Mouse (Mus musculus) midbrain, embryonic 15.5 days (tissue): ENCODE measurements at regions not wholly inside any gene's neighbourhood (a gene's known extent, or its start where the extent isn't known, plus 50 kb on each side); places are given as distances from the start of the nearest gene placed in this dataset.
A peak's percentile ranks its signal among the peaks of the same experiment; 100 is the strongest.

ENCODE experiments used
- ATAC-seq: fragments of 200-750 bp; cut with Nextera tagmentation; replicated peaks from 2 replicates; pipeline ENCODE4 v1.8.0; 2017; ENCODE audit warnings: moderate TSS enrichment
- H3K27ac ChIP-seq: fragments of 300-500 bp; sonication (generic); 2 replicates; pipeline ENCODE4 v1.5.1; 2015; ENCODE audit warnings: mild to moderate bottlenecking, inconsistent platforms
- H3K27me3 ChIP-seq: fragments of 300-500 bp; sonication (generic); replicated peaks from 2 replicates; pipeline ENCODE4 v1.6.1; 2015; ENCODE audit warnings: inconsistent platforms
- H3K36me3 ChIP-seq: fragments of 300-500 bp; sonication (generic); replicated peaks from 2 replicates; pipeline ENCODE4 v1.6.1; 2015; ENCODE audit warnings: inconsistent platforms
- H3K4me1 ChIP-seq: fragments of 300-500 bp; sonication (generic); 2 replicates; pipeline ENCODE4 v1.6.1; 2015; ENCODE audit warnings: inconsistent platforms
- H3K4me2 ChIP-seq: fragments of 300-500 bp; sonication (generic); 2 replicates; pipeline ENCODE4 v1.6.1; 2015; ENCODE audit warnings: inconsistent platforms, mild to moderate bottlenecking, moderate library complexity
- H3K4me3 ChIP-seq: fragments of 300-500 bp; sonication (generic); 2 replicates; pipeline ENCODE4 v1.5.1; 2015; ENCODE audit warnings: mild to moderate bottlenecking, inconsistent platforms
- H3K9ac ChIP-seq: fragments of 300-500 bp; sonication (generic); 2 replicates; pipeline ENCODE4 v1.6.1; 2015; ENCODE audit warnings: mild to moderate bottlenecking, inconsistent platforms
- H3K9me3 ChIP-seq: fragments of 300-500 bp; sonication (generic); 2 replicates; pipeline ENCODE4 v1.6.1; 2016; ENCODE audit warnings: inconsistent platforms
- WGBS: fragments of 180-500 bp; shearing (Covaris S2); methylation state at CpG from one replicate; pipeline ENCODE4 v1.1.7; 2015; ENCODE audit warnings: mixed read lengths; 5-methylcytosine and 5-hydroxymethylcytosine counted together

DNA sequence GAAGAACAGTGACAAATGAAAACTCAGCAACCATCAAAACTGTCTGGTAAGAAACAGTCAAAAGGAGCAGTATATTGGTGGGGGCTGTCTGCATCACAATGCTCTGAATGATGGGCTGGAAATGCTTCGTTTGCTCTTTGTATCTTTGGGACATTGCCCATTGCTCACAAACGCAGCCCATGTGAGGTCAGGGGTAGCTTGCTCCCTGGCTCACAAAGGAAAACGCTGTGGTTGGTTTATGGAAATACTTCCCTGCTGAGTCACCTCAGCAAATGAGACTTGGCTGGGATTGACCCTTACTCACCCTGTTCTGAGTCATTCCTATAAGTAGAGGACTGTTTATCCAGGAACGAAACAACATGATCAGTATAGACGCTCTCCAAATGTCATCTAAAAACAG, 264.0 kb upstream of the Cdyl start:
- Histone ChIP-seq H3K4me3 (no peak overlapping the region), H3K9me3 (no peaks in the 10 kb centered on the region), H3K4me1 (no peaks in the 10 kb centered on the region), H3K9ac (no peak overlapping the region), H3K27me3 (no peaks in the 10 kb centered on the region), H3K27ac (no peak overlapping the region), H3K4me2 (no peak overlapping the region), H3K36me3 (no peaks in the 10 kb centered on the region)
- 42% methylated on average over 5 of the region's 5 CpGs for WGBS
- no peak for ATAC-seq

DNA sequence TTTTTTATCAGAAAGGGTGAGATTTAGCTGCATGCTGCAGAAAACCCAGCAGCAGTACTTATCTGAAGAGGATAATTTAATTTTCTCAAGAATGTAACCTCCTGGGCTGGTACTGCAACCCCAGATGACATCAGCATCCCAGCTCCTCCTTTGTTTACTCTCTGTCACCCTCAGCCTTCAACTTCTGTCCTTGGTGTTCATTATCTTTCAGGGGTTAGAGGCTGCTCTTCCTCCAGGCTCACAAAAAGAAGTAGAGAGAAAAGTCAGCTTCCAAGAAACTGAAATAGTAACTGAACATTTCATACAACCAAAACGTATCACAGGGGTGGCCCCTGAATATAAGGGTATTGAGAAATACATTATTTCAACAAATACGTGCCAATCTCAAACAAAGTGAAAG, 262.5 kb upstream of the Cdyl start:
- H3K9me3 ChIP-seq = no peaks in the 10 kb centered on the region

DNA sequence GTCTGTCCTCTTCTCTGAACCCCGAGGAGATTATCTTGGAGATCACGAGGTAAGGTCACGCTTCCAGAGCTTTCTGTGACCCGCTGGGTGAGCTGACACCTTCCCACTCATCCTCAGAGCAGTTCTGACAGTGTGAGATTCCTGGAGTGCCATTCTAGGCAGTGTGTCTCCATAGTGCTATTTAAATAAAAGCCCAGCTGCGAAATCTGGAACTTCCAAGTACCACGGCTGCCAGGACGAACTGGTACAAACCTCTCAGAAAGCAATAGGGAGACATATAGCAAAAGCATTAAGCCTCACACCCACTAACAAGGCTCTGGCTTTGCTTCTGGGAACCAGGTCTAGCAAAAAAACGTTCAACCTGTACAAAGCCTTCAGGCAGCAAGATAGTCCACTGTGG, 261.4 kb upstream of the Cdyl start:
- Histone ChIP-seq H3K9me3 (no peaks in the 10 kb centered on the region), H3K27ac (no peak overlapping the region), H3K36me3 (no peaks in the 10 kb centered on the region), H3K9ac (no peak overlapping the region), H3K4me3 (no peak overlapping the region), H3K27me3 (no peaks in the 10 kb centered on the region), H3K4me1 (no peaks in the 10 kb centered on the region), H3K4me2 (no peak overlapping the region)
- no peak for ATAC-seq
- WGBS = 60% methylated on average over 8 of the region's 8 CpGs

More for the DNA sequence above, 262.5 kb upstream of the Cdyl start:
- 85% methylated on average over 2 of the region's 2 CpGs for WGBS
- Histone ChIP-seq H3K4me2 (no peak overlapping the region), H3K36me3 (no peaks in the 10 kb centered on the region), H3K9ac (no peak overlapping the region), H3K27ac (no peak overlapping the region), H3K27me3 (no peaks in the 10 kb centered on the region), H3K4me1 (no peaks in the 10 kb centered on the region), H3K4me3 (no peak overlapping the region)
- no peak for ATAC-seq

- H3K4me1 ChIP-seq = no peaks in the 10 kb centered on the region
- no peak overlapping the region for H3K27ac ChIP-seq
- no peaks in the 10 kb centered on the region for H3K27me3 ChIP-seq
- no peak for ATAC-seq
- no peaks in the 10 kb centered on the region for H3K9me3 ChIP-seq
- 81% methylated on average over 2 of the region's 2 CpGs for WGBS
- no peak overlapping the region for H3K4me2 ChIP-seq
- no peak overlapping the region for H3K9ac ChIP-seq
- no peaks in the 10 kb centered on the region for H3K36me3 ChIP-seq
- H3K4me3 ChIP-seq = no peak overlapping the region
These were observed 256.8 kb upstream of the Cdyl start for GRCm38 (mm10) chr13:35402856-35403255.

GRCm38 (mm10) chr13:35404428-35404827, 255.2 kb upstream of the Cdyl start:
- H3K9ac ChIP-seq = no peak overlapping the region

DNA sequence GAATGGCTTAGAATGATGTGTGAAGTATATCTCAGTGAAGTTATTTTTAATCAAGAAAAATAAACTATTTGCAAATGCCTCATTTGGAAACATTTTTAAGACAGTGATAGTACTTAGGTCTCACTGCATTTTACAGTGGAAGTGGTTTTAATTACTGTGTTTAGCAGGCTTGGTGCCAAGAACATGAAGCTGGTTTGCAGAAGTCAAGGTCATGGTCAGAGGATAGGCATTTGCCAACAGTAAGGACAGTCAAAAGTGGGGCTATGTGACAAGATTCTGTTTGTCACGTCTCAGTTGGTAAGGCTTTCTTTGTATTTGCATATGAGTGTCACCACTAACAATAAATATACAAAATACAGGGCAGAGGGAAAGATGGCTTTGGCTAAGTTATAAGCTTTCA, 254.2 kb upstream of the Cdyl start:
- no peak overlapping the region for H3K4me3 ChIP-seq
- H3K36me3 ChIP-seq = no peaks in the 10 kb centered on the region
- H3K4me1 ChIP-seq = no peaks in the 10 kb centered on the region
- H3K9me3 ChIP-seq = no peaks in the 10 kb centered on the region
- no peak overlapping the region for H3K4me2 ChIP-seq
- no peak overlapping the region for H3K27ac ChIP-seq
- no peaks in the 10 kb centered on the region for H3K27me3 ChIP-seq
- 71% methylated on average over 1 of the region's 1 CpGs for WGBS
- no peak for ATAC-seq
- H3K9ac ChIP-seq = no peak overlapping the region

More at GRCm38 (mm10) chr13:35404428-35404827, 255.2 kb upstream of the Cdyl start:
- no peak for ATAC-seq
- WGBS = 91% methylated on average over 5 of the region's 5 CpGs
- H3K9me3 ChIP-seq = no peaks in the 10 kb centered on the region
- no peaks in the 10 kb centered on the region for H3K27me3 ChIP-seq
- no peak overlapping the region for H3K4me3 ChIP-seq
- no peaks in the 10 kb centered on the region for H3K36me3 ChIP-seq
- no peak overlapping the region for H3K4me2 ChIP-seq
- no peaks in the 10 kb centered on the region for H3K4me1 ChIP-seq
- H3K27ac ChIP-seq = no peak overlapping the region

- Histone ChIP-seq H3K4me2 (no peak overlapping the region), H3K4me1 (no peaks in the 10 kb centered on the region), H3K9me3 (no peaks in the 10 kb centered on the region), H3K4me3 (no peak overlapping the region), H3K36me3 (no peaks in the 10 kb centered on the region), H3K9ac (no peak overlapping the region), H3K27ac (no peak overlapping the region), H3K27me3 (no peaks in the 10 kb centered on the region)
- no peak for ATAC-seq
- WGBS = 94% methylated on average over 4 of the region's 4 CpGs
These were observed 242.1 kb upstream of the Cdyl start for GRCm38 (mm10) chr13:35417500-35417899.

- 85% methylated on average over 3 of the region's 3 CpGs for WGBS
- Histone ChIP-seq H3K4me2 (no peak overlapping the region), H3K27me3 (no peaks in the 10 kb centered on the region), H3K27ac (no peak overlapping the region), H3K9ac (no peak overlapping the region), H3K4me1 (no peaks in the 10 kb centered on the region), H3K4me3 (no peak overlapping the region), H3K36me3 (no peaks in the 10 kb centered on the region), H3K9me3 (no peaks in the 10 kb centered on the region)
- no peak for ATAC-seq
These were observed 239.6 kb upstream of the Cdyl start for GRCm38 (mm10) chr13:35420076-35420475.

GRCm38 (mm10) chr13:35426061-35426460, 233.6 kb upstream of the Cdyl start:
- Histone ChIP-seq H3K36me3 (no peaks in the 10 kb centered on the region), H3K9ac (no peak overlapping the region), H3K27me3 (no peaks in the 10 kb centered on the region), H3K4me2 (no peak overlapping the region), H3K4me3 (no peak overlapping the region), H3K4me1 (no peaks in the 10 kb centered on the region), H3K27ac (no peak overlapping the region), H3K9me3 (no peaks in the 10 kb centered on the region)
- 78% methylated on average over 4 of the region's 4 CpGs for WGBS
- no peak for ATAC-seq

DNA sequence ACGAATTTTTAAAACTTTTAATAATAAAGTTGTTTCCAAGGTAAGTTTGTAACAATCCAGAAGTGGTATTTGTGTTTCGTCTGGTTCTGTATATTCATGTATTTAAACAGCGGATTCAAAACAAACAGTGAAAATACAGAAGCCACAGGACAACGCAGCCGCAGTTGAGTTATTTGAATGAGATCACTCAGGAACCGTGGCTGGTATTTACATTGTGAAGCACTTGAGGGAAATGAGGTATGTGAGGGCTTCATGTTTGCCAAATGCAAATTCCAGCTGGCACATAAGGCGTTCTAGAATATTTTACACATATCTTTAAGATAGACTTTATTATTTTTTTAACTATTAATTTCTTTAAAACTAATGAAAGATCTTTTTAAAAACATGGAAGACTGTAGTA, 224.5 kb upstream of the Cdyl start:
- 68% methylated on average over 7 of the region's 7 CpGs for WGBS
- Histone ChIP-seq H3K27ac (no peak overlapping the region), H3K4me1 (no peaks in the 10 kb centered on the region), H3K9me3 (no peaks in the 10 kb centered on the region), H3K4me2 (no peak overlapping the region), H3K36me3 (no peaks in the 10 kb centered on the region), H3K9ac (no peak overlapping the region), H3K4me3 (no peak overlapping the region), H3K27me3 (no peaks in the 10 kb centered on the region)
- ATAC-seq = no peak

DNA sequence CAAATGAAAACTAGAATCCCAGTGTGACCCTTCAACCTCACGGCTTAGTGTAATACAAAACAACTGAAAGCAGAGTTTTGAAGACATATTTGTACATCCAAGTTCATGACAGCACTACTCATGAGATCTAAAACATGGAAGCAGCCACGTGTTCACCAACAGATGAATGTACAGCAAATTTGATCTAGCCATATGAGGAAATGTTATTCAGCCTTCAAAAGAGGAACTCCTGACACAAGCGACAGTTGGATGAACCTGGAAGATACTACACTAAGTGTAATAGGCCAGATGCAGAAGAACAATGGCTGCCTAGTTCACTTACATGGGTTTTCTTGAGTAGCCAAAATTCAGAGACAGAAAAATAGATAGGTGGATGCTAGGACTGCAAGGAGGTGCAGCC, 212.0 kb upstream of the Cdyl start:
- Histone ChIP-seq H3K4me2 (no peak overlapping the region), H3K4me3 (no peak overlapping the region), H3K4me1 (no peaks in the 10 kb centered on the region), H3K9me3 (no peaks in the 10 kb centered on the region), H3K27me3 (no peaks in the 10 kb centered on the region), H3K36me3 (no peaks in the 10 kb centered on the region), H3K9ac (no peak overlapping the region), H3K27ac (no peak overlapping the region)
- 81% methylated on average over 3 of the region's 3 CpGs for WGBS
- ATAC-seq = no peak

GRCm38 (mm10) chr13:35452420-35452819, 207.2 kb upstream of the Cdyl start:
- peaks cover 4% of the 10 kb centered on the region; the same call in 1 of the 2 replicates for H3K4me1 ChIP-seq
- 94% methylated on average over 1 of the region's 1 CpGs for WGBS
- no peak for ATAC-seq

GRCm38 (mm10) chr13:35453222-35453914, 206.3 kb upstream of the Cdyl start:
- WGBS = 64% methylated on average over 2 of the region's 2 CpGs
- H3K36me3 ChIP-seq = no peaks in the 10 kb centered on the region
- peak; percentile 54; the same call in 1 of the 2 replicates for ATAC-seq
- H3K4me1 ChIP-seq = peaks cover 4% of the 10 kb centered on the region; the same call in 1 of the 2 replicates
- H3K9me3 ChIP-seq = no peaks in the 10 kb centered on the region
- H3K4me2 ChIP-seq = no peak overlapping the region
- H3K4me3 ChIP-seq = no peak overlapping the region
- no peaks in the 10 kb centered on the region for H3K27me3 ChIP-seq
- no peak overlapping the region for H3K9ac ChIP-seq
- H3K27ac ChIP-seq = no peak overlapping the region

More at GRCm38 (mm10) chr13:35452420-35452819, 207.2 kb upstream of the Cdyl start:
- Histone ChIP-seq H3K36me3 (no peaks in the 10 kb centered on the region), H3K9me3 (no peaks in the 10 kb centered on the region), H3K4me3 (no peak overlapping the region), H3K9ac (no peak overlapping the region), H3K27ac (no peak overlapping the region), H3K27me3 (no peaks in the 10 kb centered on the region), H3K4me2 (no peak overlapping the region)
